In genomic region chr13:52539461-52539860, GRCm38 (mm10) we compare ENCODE assay signal across 22 mouse cellular contexts. TPM values are rescaled to one million over a fixed set of nuclear protein-coding genes. Genes with fewer than 3 reads are reported as not detected.
DNase-seq lines count a peak whose midpoint lies in the region; ATAC-seq and TF ChIP-seq lines count a peak whose summit lies in the region.
"Had no signal": no experiment of that assay in that cellular context is flagged by ENCODE, and none has a peak within 500 bp of the region (broad histone marks: within the 10 kb centered on the region; RNA-seq: fewer than 3 reads in every experiment).

No protein-coding gene starts in this region.

- H3K4me2 ChIP-seq in intestine, embryonic 16.5 days (ENCODE audit: low read depth, low read length), result no peak overlapping the region
- H3K4me2 ChIP-seq: embryonic facial prominence, embryonic 12.5 days; forebrain, embryonic 12.5 days; hindbrain, embryonic 12.5 days had no signal

- no peaks in the 10 kb centered on the region for H3K4me1 ChIP-seq in cerebellum, adult 2 months (ENCODE audit: control insufficient read depth, insufficient read depth, low read length)
- no peaks in the 10 kb centered on the region for H3K4me1 ChIP-seq in intestine, embryonic 16.5 days (ENCODE audit: control insufficient read depth, insufficient read depth, low read length)
- H3K4me1 ChIP-seq: embryonic facial prominence, embryonic 12.5 days; forebrain, embryonic 12.5 days; hindbrain, embryonic 12.5 days had no signal

- no peak overlapping the region for H3K4me3 ChIP-seq in cerebellum, adult 2 months (replicated peaks; ENCODE audit: insufficient read depth, low read depth, low read length)
- no peak overlapping the region for H3K4me3 ChIP-seq in intestine, embryonic 16.5 days (ENCODE audit: low read length)
- H3K4me3 ChIP-seq: embryonic facial prominence, embryonic 12.5 days; forebrain, embryonic 12.5 days; gastrocnemius, adult 2 months; heart, embryonic 10.5 days; hindbrain, embryonic 12.5 days had no signal

- TF ChIP-seq CTCF in cerebellum, adult 2 months (IDR thresholded peaks at IDR 0.05; ENCODE audit: borderline replicate concordance, insufficient read depth, low read depth, low read length), result no peak

- H3K9me3 ChIP-seq in intestine, embryonic 16.5 days (ENCODE audit: control insufficient read depth, low read length), result no peaks in the 10 kb centered on the region
- H3K9me3 ChIP-seq: embryonic facial prominence, embryonic 12.5 days; forebrain, embryonic 12.5 days; heart, embryonic 10.5 days; hindbrain, embryonic 12.5 days had no signal

- H3K9ac ChIP-seq in intestine, embryonic 16.5 days (ENCODE audit: low read depth, low read length), result no peak overlapping the region
- H3K9ac ChIP-seq: embryonic facial prominence, embryonic 12.5 days; forebrain, embryonic 12.5 days; hindbrain, embryonic 12.5 days had no signal

- WGBS in cerebellum, adult 2 months, result 34% methylated on average over 6 of the region's 6 CpGs
- 85% methylated on average over 6 of the region's 6 CpGs for WGBS in intestine, embryonic 16.5 days

- no peak for TF ChIP-seq POLR2A in cerebellum, adult 2 months (IDR thresholded peaks at IDR 0.05; ENCODE audit: borderline replicate concordance, insufficient read depth, low read length)

- intact Hi-C loops in left cerebral cortex, postnatal 36 days (cut with DNase I), result loop anchor here (5.0 to 10.0 kb wide), 2 partner anchors 88 to 705 kb away; no protein-coding TSS in a partner anchor

- peak; percentile 21 to 29 for DNase-seq in cerebellum, postnatal 25 days
- DNase-seq in cerebellum, adult 2 months, result no peak
- peak; percentile 21 to 32 for DNase-seq in left cerebral cortex, postnatal 36 days (ENCODE audit: low spot score in 2 of 2)
- no peak for DNase-seq in left cerebral cortex, adult 11 months (ENCODE audit: low spot score)
- peak; percentile 54 for DNase-seq in A20 (ENCODE audit: low read depth, low spot score)
- peak; percentile 27 to 70 for DNase-seq in spleen, postnatal 4 days (ENCODE audit: low spot score in 2 of 2)
- DNase-seq: adrenal gland, postnatal 14 days; cerebellum, adult 8-10 months; gastrocnemius, adult 2 months; gastrocnemius, postnatal 25 days; heart, postnatal 10 days; heart, postnatal 4 days had no signal

- H3K36me3 ChIP-seq in intestine, embryonic 16.5 days (ENCODE audit: control insufficient read depth, insufficient read depth, low read length), result no peaks in the 10 kb centered on the region
- H3K36me3 ChIP-seq: embryonic facial prominence, embryonic 12.5 days; forebrain, embryonic 12.5 days; heart, embryonic 10.5 days; hindbrain, embryonic 12.5 days had no signal

- H3K27ac ChIP-seq in cerebellum, adult 2 months (ENCODE audit: insufficient read depth, low read length), result no peak overlapping the region
- H3K27ac ChIP-seq in intestine, embryonic 16.5 days (ENCODE audit: low read length), result no peak overlapping the region
- H3K27ac ChIP-seq: embryonic facial prominence, embryonic 12.5 days; forebrain, embryonic 12.5 days; gastrocnemius, adult 2 months; heart, embryonic 10.5 days; hindbrain, embryonic 12.5 days had no signal

- no peak for ATAC-seq in intestine, embryonic 16.5 days
- ATAC-seq: activated CD4-positive, CD25-positive, alpha-beta regulatory T cell, adult 4 months; forebrain, embryonic 16.5 days; hindbrain, embryonic 16.5 days; inflammation-experienced regulatory T-cells, adult 6 months; Patski had no signal

- no peaks in the 10 kb centered on the region for H3K27me3 ChIP-seq in cerebellum, adult 2 months (ENCODE audit: control insufficient read depth, insufficient read depth, low read length)
- H3K27me3 ChIP-seq in intestine, embryonic 16.5 days (replicated peaks; ENCODE audit: control insufficient read depth, insufficient read depth, low read length), result no peaks in the 10 kb centered on the region
- H3K27me3 ChIP-seq: embryonic facial prominence, embryonic 12.5 days; hindbrain, embryonic 12.5 days; Patski had no signal

RNA-seq across cellular contexts. Expression of gene Diras2, which starts 8.4 kb away (rescaled TPM):
- polyA plus RNA-seq in cerebellum, adult 2 months (2012; rRNA removed), result 241 and 269 TPM in 2 replicates
- 100 to 1,000 TPM; 158 to 220 TPM for total RNA-seq in left cerebral cortex, postnatal 36 days (2021)
- 0.46 and 0.47 TPM in 2 replicates for polyA plus RNA-seq in intestine, embryonic 16.5 days (2015; fragmentation: Nextera tagmentation; extraction: Ambion mirVana)
- polyA plus RNA-seq: activated CD4-positive, CD25-positive, alpha-beta regulatory T cell, adult 4 months; inflammation-experienced regulatory T-cells, adult 6 months; Patski had no signal

RNA-seq across cellular contexts. Expression of gene Syk, which starts 43.5 kb away (rescaled TPM):
- 0.68 and 0.77 TPM in 2 replicates for polyA plus RNA-seq in cerebellum, adult 2 months (2012; rRNA removed)
- total RNA-seq in left cerebral cortex, postnatal 36 days (2021), result 1 to 10 TPM; 3.5 to 3.6 TPM
- 2.7 and 2.9 TPM in 2 replicates for polyA plus RNA-seq in intestine, embryonic 16.5 days (2015; fragmentation: Nextera tagmentation; extraction: Ambion mirVana)
- polyA plus RNA-seq: Patski had no signal

Comparison
In these comparisons a context has a peak if more than half of its experiments do, and no peak if none do; other contexts are left out.
1. DNase-seq: peak in cerebellum, postnatal 25 days (2 of 2), left cerebral cortex, postnatal 36 days (2 of 2), A20 (single experiment) and spleen, postnatal 4 days (2 of 2); none in cerebellum, adult 2 months (0 of 2) and left cerebral cortex, adult 11 months (single experiment).
2. RNA of gene Diras2, which starts 8.4 kb away (polyA plus RNA-seq): 241 to 269 TPM in cerebellum, adult 2 months; 0.46 to 0.47 TPM in intestine, embryonic 16.5 days; every median in the first group is over 100 times any median in the second.